Comparison of ENCODE assay signal across 12 mouse cellular contexts in the genomic region with DNA sequence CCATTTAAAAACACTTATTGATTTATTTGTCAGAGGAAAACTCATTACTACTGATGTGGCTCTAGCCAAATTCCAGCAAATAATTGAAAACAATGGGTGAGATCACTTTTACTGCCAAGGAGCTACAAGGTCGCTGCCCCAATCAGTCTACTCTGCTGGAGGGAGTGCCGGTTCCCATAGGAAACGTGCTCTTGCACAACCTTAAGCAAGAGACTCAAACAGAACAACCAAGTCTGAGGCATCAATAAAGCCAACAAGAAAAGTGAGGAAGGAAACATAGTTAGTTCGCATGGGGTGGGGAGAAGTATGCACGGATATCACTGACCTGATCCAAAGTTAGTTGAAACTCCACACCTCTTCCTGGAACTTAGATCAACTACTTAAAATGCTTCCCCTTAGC.
A peak's percentile ranks its signal among the peaks of the same experiment; 100 is the strongest.
DNase-seq lines count a peak whose midpoint lies in the region; ATAC-seq and TF ChIP-seq lines count a peak whose summit lies in the region.
"Had no signal": no experiment of that assay in that cellular context is flagged by ENCODE, and none has a peak within 500 bp of the region (broad histone marks: within the 10 kb centered on the region; RNA-seq: fewer than 3 reads in every experiment).

No protein-coding gene starts in this region.

- TF ChIP-seq EP300 in heart, postnatal 0 days (IDR thresholded peaks at IDR 0.05; ENCODE audit: low read depth) = no peak

- H3K4me1 ChIP-seq in heart, embryonic 10.5 days = no peaks in the 10 kb centered on the region
- no peaks in the 10 kb centered on the region for H3K4me1 ChIP-seq in lung, embryonic 16.5 days (replicated peaks; ENCODE audit: control insufficient read depth, insufficient read depth, low read length)
- no peaks in the 10 kb centered on the region for H3K4me1 ChIP-seq in heart, postnatal 0 days (ENCODE audit: control insufficient read depth, insufficient read depth)
- H3K4me1 ChIP-seq: limb, embryonic 13.5 days had no signal

- DNase-seq in heart, adult 11 months = peak; percentile 96
- no peak for DNase-seq in heart, embryonic 10.5 days (ENCODE audit: low spot score)
- no peak for DNase-seq in lung, postnatal 4 days
- no peak for DNase-seq in heart, postnatal 0 days (ENCODE audit: low spot score)
- DNase-seq in skeletal muscle tissue, adult 2 months (ENCODE audit: low read depth, low spot score) = peak; percentile 49
- DNase-seq in right cerebral cortex, postnatal 14 days = no peak
- DNase-seq: cerebellum, postnatal 25 days; layer of hippocampus, postnatal 36 days; spleen, adult 18-20 months had no signal

- 65% methylated on average over 5 of the region's 5 CpGs for WGBS in heart, embryonic 10.5 days
- 47% methylated on average over 5 of the region's 5 CpGs for WGBS in lung, embryonic 16.5 days
- WGBS in heart, postnatal 0 days = 51% methylated on average over 5 of the region's 5 CpGs

- no peak overlapping the region for H3K4me2 ChIP-seq in lung, embryonic 16.5 days (ENCODE audit: low read depth, low read length)
- no peak overlapping the region for H3K4me2 ChIP-seq in heart, postnatal 0 days (ENCODE audit: low read depth, low read length)
- H3K4me2 ChIP-seq: limb, embryonic 13.5 days had no signal

- peak; percentile 36; the same call in 1 of the 2 replicates for ATAC-seq in lung, embryonic 16.5 days (ENCODE audit: low read depth)
- peak; percentile 41 for ATAC-seq in heart, postnatal 0 days (ENCODE audit: insufficient read depth, low read depth)
- ATAC-seq: hindbrain, embryonic 16.5 days had no signal

- H3K4me3 ChIP-seq in heart, embryonic 10.5 days = no peak overlapping the region
- H3K4me3 ChIP-seq in lung, embryonic 16.5 days (ENCODE audit: low read length) = no peak overlapping the region
- no peak overlapping the region for H3K4me3 ChIP-seq in heart, postnatal 0 days (ENCODE audit: low read depth, low read length)
- H3K4me3 ChIP-seq: limb, embryonic 13.5 days had no signal

- H3K27me3 ChIP-seq in heart, embryonic 10.5 days (ENCODE audit: insufficient read depth, poor library complexity, severe bottlenecking) = no peaks in the 10 kb centered on the region
- H3K27me3 ChIP-seq in lung, embryonic 16.5 days (ENCODE audit: control insufficient read depth, insufficient read depth, low read depth, low read length) = no peaks in the 10 kb centered on the region
- no peaks in the 10 kb centered on the region for H3K27me3 ChIP-seq in heart, postnatal 0 days (ENCODE audit: control insufficient read depth, insufficient read depth, low read length)
- H3K27me3 ChIP-seq: limb, embryonic 13.5 days had no signal

- no peak overlapping the region for H3K9ac ChIP-seq in lung, embryonic 16.5 days (ENCODE audit: low read length)
- no peak overlapping the region for H3K9ac ChIP-seq in heart, postnatal 0 days (replicated peaks; ENCODE audit: low read depth, low read length)
- H3K9ac ChIP-seq: limb, embryonic 13.5 days had no signal

- no peak overlapping the region for H3K27ac ChIP-seq in heart, embryonic 10.5 days
- no peak overlapping the region for H3K27ac ChIP-seq in lung, embryonic 16.5 days (ENCODE audit: low read length)
- H3K27ac ChIP-seq in heart, postnatal 0 days (ENCODE audit: low read depth) = no peak overlapping the region
- H3K27ac ChIP-seq: limb, embryonic 13.5 days had no signal

- no peaks in the 10 kb centered on the region for H3K36me3 ChIP-seq in heart, embryonic 10.5 days
- no peaks in the 10 kb centered on the region for H3K36me3 ChIP-seq in lung, embryonic 16.5 days (ENCODE audit: control insufficient read depth, insufficient read depth, low read length)
- no peaks in the 10 kb centered on the region for H3K36me3 ChIP-seq in heart, postnatal 0 days (replicated peaks; ENCODE audit: control insufficient read depth, insufficient read depth, low read length)
- H3K36me3 ChIP-seq: limb, embryonic 13.5 days had no signal

- no peaks in the 10 kb centered on the region for H3K9me3 ChIP-seq in heart, embryonic 10.5 days
- H3K9me3 ChIP-seq in lung, embryonic 16.5 days (ENCODE audit: control insufficient read depth, low read length) = no peaks in the 10 kb centered on the region
- no peaks in the 10 kb centered on the region for H3K9me3 ChIP-seq in heart, postnatal 0 days (replicated peaks; ENCODE audit: control insufficient read depth, low read length)
- H3K9me3 ChIP-seq: limb, embryonic 13.5 days had no signal

- TF ChIP-seq CTCF in heart, postnatal 0 days (IDR thresholded peaks at IDR 0.05; ENCODE audit: low read depth) = no peak

Comparison
In these comparisons a context has a peak if more than half of its experiments do, and no peak if none do; other contexts are left out.
1. DNase-seq: peak in heart, adult 11 months (single experiment) and skeletal muscle tissue, adult 2 months (single experiment); none in heart, embryonic 10.5 days (single experiment), lung, postnatal 4 days (0 of 2), heart, postnatal 0 days (single experiment) and right cerebral cortex, postnatal 14 days (single experiment).